24 mouse cellular contexts compared by ENCODE assay signal in genomic region chr7:122292151-122292550, GRCm38 (mm10). TPM values are rescaled to one million over a fixed set of nuclear protein-coding genes. Genes with fewer than 3 reads are reported as not detected.
A peak's percentile ranks its signal among the peaks of the same experiment; 100 is the strongest.
DNase-seq lines count a peak whose midpoint lies in the region; ATAC-seq and TF ChIP-seq lines count a peak whose summit lies in the region.
"Had no signal": no experiment of that assay in that cellular context is flagged by ENCODE, and none has a peak within 500 bp of the region (broad histone marks: within the 10 kb centered on the region; RNA-seq: fewer than 3 reads in every experiment).

No protein-coding gene starts in this region.

- no peak overlapping the region for H3K9ac ChIP-seq in midbrain, embryonic 16.5 days (ENCODE audit: low read depth, low read length)
- peak overlapping the region; percentile 97 for H3K9ac ChIP-seq in CH12.LX (ENCODE audit: insufficient read depth, low read depth)
- H3K9ac ChIP-seq in stomach, postnatal 0 days (ENCODE audit: low read length), result no peak overlapping the region
- H3K9ac ChIP-seq: forebrain, embryonic 15.5 days; heart, embryonic 15.5 days; liver, postnatal 0 days; neural tube, embryonic 12.5 days had no signal

- H3K27ac ChIP-seq in midbrain, embryonic 16.5 days (ENCODE audit: low read length), result no peak overlapping the region
- H3K27ac ChIP-seq in midbrain, embryonic 10.5 days (replicated peaks), result no peak overlapping the region
- H3K27ac ChIP-seq in CH12.LX (ENCODE audit: insufficient read depth, low read depth), result peak overlapping the region; percentile 73
- H3K27ac ChIP-seq in stomach, postnatal 0 days (replicated peaks), result no peak overlapping the region
- H3K27ac ChIP-seq: forebrain, embryonic 15.5 days; heart, embryonic 15.5 days; kidney, postnatal 0 days; limb, embryonic 10.5 days; neural tube, embryonic 12.5 days had no signal

- in situ Hi-C loops in CH12.LX (cut with MboI; ENCODE audit: low pct_ligation_motif_present, low pct_unique_long_range_greater_than_20kb, low sequenced_read_pairs), result loop anchor here (5.0 kb wide), 1 partner anchor 45 kb away; no protein-coding TSS in a partner anchor

- no peak overlapping the region for H3K4me3 ChIP-seq in midbrain, embryonic 16.5 days (ENCODE audit: low read depth, low read length)
- H3K4me3 ChIP-seq in midbrain, embryonic 10.5 days, result no peak overlapping the region
- peak overlapping the region; percentile 36 to 94 (median 57) for H3K4me3 ChIP-seq in CH12.LX (replicated peaks in 1 of 3; ENCODE audit: low read depth in 2 of 3, low read length in 2 of 3, poor library complexity in 1 of 3)
- H3K4me3 ChIP-seq in stomach, postnatal 0 days (ENCODE audit: low read depth, low read length), result no peak overlapping the region
- H3K4me3 ChIP-seq: forebrain, embryonic 15.5 days; heart, embryonic 15.5 days; limb, embryonic 10.5 days; megakaryocyte, embryonic 14.5 days; neural tube, embryonic 12.5 days had no signal

- dilution Hi-C loops in CH12.LX (cut with MboI; ENCODE audit: extremely low pct_ligation_motif_present, extremely low pct_unique_long_range_greater_than_20kb, low sequenced_read_pairs), result no loop called here

- no peak for TF ChIP-seq CTCF in CH12.LX (conservative IDR thresholded peaks at IDR 0.05 in 1 of 2, IDR thresholded peaks at IDR 0.05 in 1 of 2; ENCODE audit: low read depth in 2 of 2, low read length in 2 of 2)
- TF ChIP-seq CTCF in stomach, postnatal 0 days (IDR thresholded peaks at IDR 0.05; ENCODE audit: low read depth), result no peak

- WGBS in midbrain, embryonic 16.5 days, result 42% methylated on average over 7 of the region's 7 CpGs
- WGBS in midbrain, embryonic 10.5 days, result 77% methylated on average over 7 of the region's 7 CpGs
- WGBS in stomach, postnatal 0 days, result 38% methylated on average over 7 of the region's 7 CpGs

- H3K27me3 ChIP-seq in midbrain, embryonic 16.5 days (ENCODE audit: control insufficient read depth, insufficient read depth, low read depth, low read length), result no peaks in the 10 kb centered on the region
- H3K27me3 ChIP-seq in midbrain, embryonic 10.5 days (ENCODE audit: low read depth, poor library complexity, severe bottlenecking), result peaks cover 51% of the 10 kb centered on the region
- peaks cover 10% of the 10 kb centered on the region for H3K27me3 ChIP-seq in CH12.LX (replicated peaks)
- peaks cover 5% of the 10 kb centered on the region; the same call in 1 of the 2 replicates for H3K27me3 ChIP-seq in stomach, postnatal 0 days (ENCODE audit: control insufficient read depth, insufficient read depth, low read length)

- H3K9me3 ChIP-seq in midbrain, embryonic 16.5 days (replicated peaks; ENCODE audit: control insufficient read depth, low read length, poor library complexity, severe bottlenecking), result no peaks in the 10 kb centered on the region
- H3K9me3 ChIP-seq in midbrain, embryonic 10.5 days (replicated peaks), result no peaks in the 10 kb centered on the region
- H3K9me3 ChIP-seq in CH12.LX (replicated peaks; ENCODE audit: low read length), result no peaks in the 10 kb centered on the region
- no peaks in the 10 kb centered on the region for H3K9me3 ChIP-seq in stomach, postnatal 0 days (ENCODE audit: control insufficient read depth, low read length)
- H3K9me3 ChIP-seq: forebrain, embryonic 15.5 days; heart, embryonic 15.5 days; limb, embryonic 10.5 days; megakaryocyte, embryonic 14.5 days; neural tube, embryonic 12.5 days had no signal

- TF ChIP-seq RAD21 in CH12.LX (IDR thresholded peaks at IDR 0.05; ENCODE audit: low read depth, low read length), result no peak; the same call in 1 of the 2 replicates

- no peaks in the 10 kb centered on the region for H3K36me3 ChIP-seq in midbrain, embryonic 16.5 days (ENCODE audit: control insufficient read depth, insufficient read depth, low read length)
- no peaks in the 10 kb centered on the region for H3K36me3 ChIP-seq in midbrain, embryonic 10.5 days
- H3K36me3 ChIP-seq in CH12.LX (replicated peaks in 1 of 2; ENCODE audit: control insufficient read depth in 1 of 2, insufficient read depth in 1 of 2, low read length in 1 of 2), result peaks cover 30 to 64% of the 10 kb centered on the region in 2 experiments
- no peaks in the 10 kb centered on the region for H3K36me3 ChIP-seq in stomach, postnatal 0 days (ENCODE audit: control insufficient read depth, insufficient read depth, low read length)
- H3K36me3 ChIP-seq: forebrain, embryonic 15.5 days; G1E; heart, embryonic 15.5 days; limb, embryonic 10.5 days; neural tube, embryonic 12.5 days had no signal

- peaks cover 80% of the 10 kb centered on the region for H3K79me2 ChIP-seq in CH12.LX (replicated peaks; ENCODE audit: control insufficient read depth, extremely low read depth, insufficient read depth, poor library complexity, severe bottlenecking)

- H3K4me2 ChIP-seq in midbrain, embryonic 16.5 days (ENCODE audit: low read length), result peak overlapping the region; percentile 15; the same call in 1 of the 2 replicates
- H3K4me2 ChIP-seq in CH12.LX (ENCODE audit: insufficient read depth, low read depth, poor library complexity, severe bottlenecking), result peak overlapping the region; percentile 86
- H3K4me2 ChIP-seq in stomach, postnatal 0 days (replicated peaks; ENCODE audit: low read depth), result no peak overlapping the region
- H3K4me2 ChIP-seq: forebrain, embryonic 15.5 days; heart, embryonic 15.5 days; neural tube, embryonic 12.5 days had no signal

- peaks cover 15% of the 10 kb centered on the region for H3K4me1 ChIP-seq in midbrain, embryonic 16.5 days (ENCODE audit: control insufficient read depth, insufficient read depth, low read length)
- H3K4me1 ChIP-seq in midbrain, embryonic 10.5 days, result peaks cover 22% of the 10 kb centered on the region
- H3K4me1 ChIP-seq in CH12.LX (ENCODE audit: control insufficient read depth in 1 of 2, insufficient read depth in 2 of 2), result peaks cover 18 to 63% of the 10 kb centered on the region in 2 experiments
- no peaks in the 10 kb centered on the region for H3K4me1 ChIP-seq in stomach, postnatal 0 days (replicated peaks; ENCODE audit: control insufficient read depth, insufficient read depth)

- peak; percentile 58 for DNase-seq in cerebellum, adult 11 months
- no peak for DNase-seq in cerebellum, postnatal 4 days (ENCODE audit: low spot score in 2 of 2)
- no peak for DNase-seq in midbrain, embryonic 10.5 days (ENCODE audit: low spot score)
- no peak for DNase-seq in CH12.LX (ENCODE audit: extremely low read depth)
- peak; percentile 70 to 79 for DNase-seq in cerebellum, postnatal 10 days
- DNase-seq in urinary bladder, postnatal 25 days (ENCODE audit: low spot score), result no peak
- no peak for DNase-seq in stomach, postnatal 0 days (ENCODE audit: low spot score)
- DNase-seq: adrenal gland, postnatal 14 days; embryo, embryonic 11 days; gastrocnemius, postnatal 36 days; heart, postnatal 4 days; kidney, adult 18-20 months; layer of hippocampus, postnatal 36 days; liver, postnatal 0 days; thymus, postnatal 25 days had no signal

- TF ChIP-seq EP300 in CH12.LX (IDR thresholded peaks at IDR 0.05; ENCODE audit: low read length), result no peak; the same call in 1 of the 2 replicates
- no peak for TF ChIP-seq EP300 in stomach, postnatal 0 days (optimal IDR thresholded peaks at IDR 0.05)

- peak; percentile 30; the same call in 1 of the 2 replicates for TF ChIP-seq POLR2A in CH12.LX (IDR thresholded peaks at IDR 0.05; ENCODE audit: low read depth, low read length)

- ATAC-seq in midbrain, embryonic 16.5 days, result no peak
- ATAC-seq in stomach, postnatal 0 days (ENCODE audit: low FRiP score, low TSS enrichment), result no peak
- ATAC-seq: activated CD4-positive, CD25-positive, alpha-beta regulatory T cell, adult 4 months; forebrain, embryonic 15.5 days; liver, postnatal 0 days had no signal

TF ChIP-seq in CH12.LX, 34 proteins besides CTCF, POLR2A, EP300 and RAD21:
- TF ChIP-seq CHD2 (IDR thresholded peaks at IDR 0.05; ENCODE audit: low read length) (no peak), IRF4 (IDR thresholded peaks at IDR 0.05; ENCODE audit: low read depth, low read length) (peak; percentile 15; the same call in 1 of the 2 replicates), UBTF (IDR thresholded peaks at IDR 0.05; ENCODE audit: low read depth, low read length) (0 out of 2 replicates have a peak, but pooled peaks have one; percentile 20)

RNA-seq across cellular contexts. Expression of gene Prkcb, which starts 3.6 kb away (rescaled TPM):
- 116 and 148 TPM in 2 replicates for polyA plus RNA-seq in midbrain, embryonic 16.5 days (2015; fragmentation: Nextera tagmentation; extraction: Ambion mirVana)
- 5.7 and 9.7 TPM in 2 replicates for polyA plus RNA-seq in midbrain, embryonic 10.5 days (2016; fragmentation: Nextera tagmentation; extraction: Ambion mirVana)
- 270 and 337 TPM in 2 replicates for total RNA-seq in CH12.LX (2012; rRNA removed)
- 289 and 323 TPM in 2 replicates for total RNA-seq in CH12.LX (2014; rRNA removed)
- 381 and 463 TPM in 2 replicates for polyA plus RNA-seq in CH12.LX (2012; ENCODE audit: insufficient read length, low read depth)
- polyA plus RNA-seq in stomach, postnatal 0 days (2015; fragmentation: Nextera tagmentation; extraction: Ambion mirVana), result 7.9 and 8.2 TPM in 2 replicates
- polyA plus RNA-seq: G1E had no signal

Comparison
In these comparisons a context has a peak if more than half of its experiments do, and no peak if none do; other contexts are left out.
1. DNase-seq: peak in cerebellum, adult 11 months (single experiment) and cerebellum, postnatal 10 days (2 of 2); none in cerebellum, postnatal 4 days (0 of 2), midbrain, embryonic 10.5 days (single experiment), CH12.LX (single experiment), urinary bladder, postnatal 25 days (single experiment) and stomach, postnatal 0 days (single experiment).
2. RNA of gene Prkcb, which starts 3.6 kb away (polyA plus RNA-seq): 381 to 463 TPM in CH12.LX and 116 to 148 TPM in midbrain, embryonic 16.5 days; 7.9 to 8.2 TPM in stomach, postnatal 0 days and 5.7 to 9.7 TPM in midbrain, embryonic 10.5 days; every median in the first group is over 10 times any median in the second.
3. H3K4me3 ChIP-seq: peak in CH12.LX (3 of 3); none in midbrain, embryonic 16.5 days (single experiment), midbrain, embryonic 10.5 days (single experiment) and stomach, postnatal 0 days (single experiment).